Mouse (Mus musculus) embryonic fibroblast, embryonic 13.5 days (primary cell): Measurements from ENCODE around the gene Prkd1.

Experiments
- CTCF ChIP-seq: IDR thresholded peaks from 2 replicates; pipeline ENCODE4 v1.5.1; 2011; ENCODE audit warnings: mild to moderate bottlenecking, control low read depth, low read length, moderate library complexity, borderline replicate concordance; ENCODE audit not compliant: insufficient read depth
- POLR2A ChIP-seq: IDR thresholded peaks from 2 replicates; pipeline ENCODE4 v1.6.1; 2011; ENCODE audit warnings: low read depth, mild to moderate bottlenecking, control low read depth, low read length, moderate library complexity

- TF ChIP-seq POLR2A (no peak), CTCF (no peak)
These were observed 55.4 kb downstream of the Prkd1 start for GRCm38 (mm10) chr12:50593481-50593880.
